Mouse (Mus musculus): ENCODE data around the gene Asns.
"Not testable (repeated sequence)": the region's sequence is repeated elsewhere in the genome, so short reads cannot be mapped to it uniquely, and the experiment has no call there.

Asns gene

DNA sequence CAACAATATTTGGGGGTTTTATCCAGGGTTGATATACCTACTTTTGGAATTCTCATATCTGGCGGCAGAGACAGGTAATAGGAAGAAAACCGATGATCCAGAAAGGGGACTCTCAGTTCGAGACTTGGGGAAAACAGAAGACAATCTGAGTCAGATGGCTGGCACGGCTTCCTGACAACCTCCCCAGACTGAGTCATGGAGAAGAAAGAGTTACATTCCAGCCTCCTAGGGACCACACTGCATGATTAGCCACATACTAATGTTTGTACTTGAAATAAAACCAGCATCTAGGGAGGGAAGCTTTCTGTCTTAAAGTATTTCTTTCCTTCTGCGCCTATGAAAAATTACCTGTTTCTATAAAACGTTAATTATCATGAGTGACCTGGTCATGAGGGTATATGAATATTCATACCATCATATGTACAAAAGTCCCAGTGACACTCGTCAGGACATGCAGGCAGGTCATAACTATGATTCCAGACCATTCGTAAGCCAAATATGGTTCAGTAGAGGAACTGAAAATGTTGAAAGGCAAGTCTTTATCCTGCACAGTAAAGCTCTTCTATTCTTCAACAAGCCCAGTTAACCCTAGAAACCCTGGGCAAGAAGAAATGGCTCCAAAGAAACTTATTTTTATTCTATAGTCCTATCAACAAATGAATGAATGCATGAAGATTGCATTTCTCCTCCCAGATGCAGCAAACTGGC lies 16.7 kb downstream of the Asns start:
- no peak for ATAC-seq (ENCODE audit: low TSS enrichment)

DNA sequence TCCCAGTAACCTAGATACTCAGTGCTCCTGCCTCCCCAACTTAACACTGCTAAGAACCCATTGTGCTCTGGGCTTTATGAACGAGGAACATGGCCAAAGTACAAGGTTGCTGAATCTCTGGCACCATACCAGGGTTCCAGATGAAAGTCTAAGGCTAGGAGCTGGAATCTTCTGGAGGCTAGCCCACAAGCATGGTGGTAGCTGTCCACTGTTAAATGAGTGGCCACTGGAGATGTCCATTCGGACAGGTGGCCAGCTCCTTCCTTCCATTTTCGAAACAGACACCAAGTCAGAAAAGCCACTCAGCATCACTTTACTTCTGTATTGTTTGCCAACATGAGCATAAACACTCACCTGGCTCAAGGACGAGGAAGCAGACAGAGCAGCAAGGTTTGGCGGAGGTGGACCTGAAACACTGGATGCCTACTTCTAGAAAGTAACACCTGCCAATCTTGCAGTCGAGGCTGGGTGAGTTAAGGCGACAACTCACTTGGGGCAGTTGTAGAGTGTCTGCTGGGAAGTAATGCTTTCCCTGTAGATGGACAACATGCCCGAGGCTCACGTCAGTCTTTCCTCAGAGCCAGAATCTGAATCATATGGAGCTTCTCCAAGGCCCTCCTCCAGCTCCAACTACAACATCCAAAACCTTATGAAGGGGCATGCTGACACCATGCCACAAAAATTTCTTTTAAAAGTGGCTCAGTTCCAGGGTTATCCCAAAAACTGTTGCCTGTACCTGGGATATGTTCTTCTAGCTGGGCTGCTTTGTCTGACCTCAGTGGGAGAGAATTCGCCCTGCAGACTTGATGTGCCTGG lies 20.4 kb downstream of the Asns start:
- ATAC-seq (ENCODE audit: low TSS enrichment) = no peak

DNA sequence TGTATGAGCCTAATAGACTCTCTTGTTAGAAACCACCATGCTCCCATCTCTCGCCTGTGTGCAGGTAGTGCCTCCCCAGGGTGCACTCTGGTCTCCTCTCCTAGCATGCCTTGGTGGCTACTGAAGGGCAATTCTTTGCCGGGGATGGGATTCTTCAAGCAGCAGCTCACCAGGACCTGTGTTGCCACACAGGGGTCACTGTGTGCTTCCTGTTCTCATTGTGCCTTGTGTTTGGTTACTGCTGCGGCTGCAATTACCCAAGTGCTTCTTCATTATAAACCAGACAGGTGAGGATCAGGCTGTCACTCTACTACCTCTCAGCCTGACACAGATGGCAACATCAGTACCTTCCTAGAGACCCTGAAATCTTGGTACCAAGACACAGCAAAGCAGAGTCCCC lies 21.6 kb downstream of the Asns start:
- ATAC-seq (ENCODE audit: low TSS enrichment) = no peak

DNA sequence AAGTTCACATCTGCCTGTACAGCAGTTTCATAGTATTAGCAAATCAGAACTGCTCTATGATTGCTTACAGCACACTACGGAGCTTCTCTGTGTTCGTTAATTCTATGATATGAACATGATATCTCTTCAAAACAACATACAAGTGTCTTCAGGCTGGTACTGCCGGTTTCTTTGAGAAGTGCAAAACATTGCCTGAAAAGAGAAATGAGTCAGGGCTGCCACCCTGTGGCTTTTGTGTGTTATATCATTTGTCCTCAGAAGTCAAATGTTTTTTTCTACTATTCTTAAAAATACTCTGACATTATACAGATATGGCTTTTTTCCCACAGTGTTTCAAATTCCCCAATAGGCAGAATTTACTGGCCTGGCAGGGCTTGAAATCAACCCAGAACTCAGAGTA lies 22.5 kb downstream of the Asns start:
- ATAC-seq (ENCODE audit: low TSS enrichment) = peak; percentile 88

DNA sequence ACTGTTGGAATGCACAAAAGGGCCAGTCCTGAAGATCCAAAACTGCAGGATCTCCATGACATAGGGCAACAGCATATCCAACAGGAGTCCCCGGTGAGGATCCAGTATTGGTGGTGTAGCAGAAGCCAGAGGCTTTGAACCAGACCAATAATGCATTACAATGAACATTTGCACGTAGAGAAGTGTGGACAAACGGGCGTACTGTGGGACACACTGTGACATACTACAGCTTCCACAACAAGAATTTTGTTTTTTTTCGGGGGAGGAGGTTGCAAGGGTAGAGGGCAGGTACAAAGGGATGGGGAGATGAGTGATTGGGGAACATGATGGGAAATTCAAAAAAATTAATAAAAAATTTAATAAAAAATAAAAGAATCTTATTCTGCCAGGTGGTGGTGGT lies 23.3 kb downstream of the Asns start:
- ATAC-seq (ENCODE audit: low TSS enrichment) = no peak

DNA sequence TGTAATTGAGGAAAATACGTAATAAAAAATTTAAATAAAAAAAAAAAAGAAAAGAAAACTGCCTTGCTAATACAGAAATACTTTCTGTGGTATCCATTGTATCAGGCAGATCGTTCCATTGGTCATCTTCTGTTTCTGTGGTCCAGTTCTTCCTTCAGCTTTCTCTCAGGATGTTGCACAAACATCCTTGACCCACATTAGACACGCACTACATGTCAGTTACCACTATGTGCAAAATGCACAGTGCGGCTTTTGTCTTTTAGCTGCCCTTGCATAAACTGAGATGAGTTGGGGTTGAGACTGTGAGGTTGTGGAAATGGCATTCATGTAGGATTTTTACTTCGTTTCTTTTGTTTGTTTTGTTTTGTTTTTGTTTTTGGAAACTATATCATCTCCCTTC lies 24.7 kb downstream of the Asns start:
- ATAC-seq (ENCODE audit: low TSS enrichment) = no peak

DNA sequence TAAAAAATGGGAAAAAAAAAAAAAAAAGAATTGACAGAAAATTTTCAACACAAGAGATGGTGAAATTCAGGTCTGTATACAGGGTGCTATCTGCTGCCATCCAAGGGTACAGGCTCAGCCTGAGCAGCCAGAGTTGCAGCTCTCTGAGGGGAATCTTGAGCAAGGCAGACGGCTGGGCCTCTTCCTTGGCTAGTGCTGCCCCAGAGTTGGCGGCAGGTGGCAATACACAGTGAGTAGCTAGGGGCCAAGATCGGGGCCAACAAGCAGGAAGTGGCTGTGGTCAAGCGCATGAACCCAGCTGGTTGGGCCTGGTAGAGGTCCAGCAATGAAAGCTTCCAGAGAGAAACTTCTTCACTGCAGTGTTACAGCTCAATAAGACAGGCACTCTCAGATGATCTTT lies 27.2 kb downstream of the Asns start:
- ATAC-seq (ENCODE audit: low TSS enrichment) = not testable (repeated sequence)

DNA sequence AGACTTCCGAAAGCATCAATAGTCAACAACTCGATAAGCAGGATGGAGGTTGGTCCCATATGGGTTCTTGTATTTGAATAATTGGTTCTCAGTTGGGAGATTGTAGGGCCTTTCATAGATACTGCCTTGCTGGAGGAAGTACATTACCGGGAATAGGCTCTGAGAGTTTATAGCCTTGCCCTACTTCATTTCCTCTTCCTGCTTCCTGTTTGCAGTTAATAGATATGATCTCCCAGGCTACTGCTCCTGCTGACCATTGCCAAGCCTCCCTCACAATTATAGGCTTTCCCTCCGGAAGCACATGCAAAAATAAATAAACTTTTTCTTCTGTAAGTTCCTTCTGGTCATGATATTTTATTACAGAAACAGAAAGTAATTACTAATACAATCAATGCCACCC lies 31.6 kb downstream of the Asns start:
- no peak for ATAC-seq (ENCODE audit: low TSS enrichment)

DNA sequence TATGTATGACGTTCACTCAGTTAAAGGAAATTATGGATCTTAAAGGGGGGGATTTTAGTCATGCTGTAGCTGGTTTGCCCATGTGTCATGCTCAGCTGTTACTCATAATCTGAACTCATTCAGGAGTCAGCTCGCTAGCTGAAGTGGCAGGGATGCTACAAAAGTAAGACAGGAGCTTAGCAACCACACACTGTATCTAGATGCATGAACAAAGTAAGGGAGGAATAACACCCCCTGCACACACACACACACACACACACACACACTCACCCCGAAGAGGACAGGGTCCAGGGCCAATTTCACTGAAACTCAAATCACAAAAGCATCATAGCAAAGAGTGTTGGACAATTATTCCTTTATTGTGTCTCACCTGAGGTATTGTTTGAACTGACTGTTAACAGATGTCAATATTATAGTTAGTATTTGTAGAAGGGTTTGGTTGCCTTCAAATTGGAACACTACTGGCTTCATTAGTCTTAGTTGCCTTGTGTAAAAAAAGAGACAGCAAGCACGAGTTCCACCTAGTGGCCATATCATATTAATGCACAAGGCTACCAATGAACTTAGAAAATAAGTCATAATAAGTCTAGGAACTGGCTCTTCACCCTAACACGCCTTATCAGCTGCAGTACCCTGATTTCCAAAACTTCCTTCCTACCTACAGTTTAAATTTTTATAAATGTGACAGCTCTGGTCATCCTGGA lies 32.5 kb downstream of the Asns start:
- ATAC-seq (ENCODE audit: low TSS enrichment) = peak; percentile 85; the same call in 1 of the 2 replicates

DNA sequence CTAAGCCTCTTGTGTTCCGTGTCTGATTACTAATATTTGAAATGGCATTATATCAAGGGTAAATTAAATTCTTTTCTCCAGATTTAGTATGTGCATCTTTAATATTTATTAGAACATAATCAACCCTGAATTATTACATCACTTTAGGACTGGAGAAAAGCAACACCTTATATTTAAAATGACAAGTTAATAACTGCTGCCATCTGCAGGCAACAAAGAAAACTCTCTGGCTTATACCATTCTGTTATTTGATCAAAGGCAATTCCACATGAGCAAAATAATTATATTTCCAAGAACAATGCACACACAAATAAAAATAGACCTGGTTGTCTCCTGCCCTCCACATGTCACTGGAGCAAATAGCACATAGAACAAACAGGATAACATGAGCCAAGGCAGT lies 36.5 kb downstream of the Asns start:
- ATAC-seq (ENCODE audit: low TSS enrichment) = peak; percentile 50; the same call in 1 of the 2 replicates

DNA sequence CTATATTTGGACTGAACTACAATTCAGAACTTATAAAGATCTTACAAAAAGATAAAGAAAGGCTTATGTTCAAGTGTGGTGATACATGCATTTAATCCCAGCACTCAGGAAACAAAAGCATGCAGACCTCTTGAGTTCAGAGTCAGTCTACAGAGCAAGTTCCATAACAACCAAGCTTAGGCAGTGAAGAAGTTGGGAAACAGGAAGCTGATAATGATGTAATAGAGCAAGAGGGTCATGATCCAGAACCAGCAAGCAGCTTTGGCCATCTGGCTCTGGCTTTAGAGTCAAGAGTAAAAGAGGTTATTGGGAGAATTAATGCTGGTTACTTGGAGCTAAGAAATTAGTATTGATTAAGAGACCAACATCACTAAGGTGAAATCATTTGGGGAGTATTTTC lies 44.6 kb downstream of the Asns start:
- no peak for ATAC-seq (ENCODE audit: low TSS enrichment)
